Mouse (Mus musculus): Measurements from ENCODE around the gene Hspb3.
A peak's percentile ranks its signal among the peaks of the same experiment; 100 is the strongest.

The Hspb3 gene

GRCm38 (mm10) chr13:113635799-113636222 lies 27.7 kb downstream of the Hspb3 start:
- no peak for DNase-seq (ENCODE audit: inconsistent ontology term)

DNA sequence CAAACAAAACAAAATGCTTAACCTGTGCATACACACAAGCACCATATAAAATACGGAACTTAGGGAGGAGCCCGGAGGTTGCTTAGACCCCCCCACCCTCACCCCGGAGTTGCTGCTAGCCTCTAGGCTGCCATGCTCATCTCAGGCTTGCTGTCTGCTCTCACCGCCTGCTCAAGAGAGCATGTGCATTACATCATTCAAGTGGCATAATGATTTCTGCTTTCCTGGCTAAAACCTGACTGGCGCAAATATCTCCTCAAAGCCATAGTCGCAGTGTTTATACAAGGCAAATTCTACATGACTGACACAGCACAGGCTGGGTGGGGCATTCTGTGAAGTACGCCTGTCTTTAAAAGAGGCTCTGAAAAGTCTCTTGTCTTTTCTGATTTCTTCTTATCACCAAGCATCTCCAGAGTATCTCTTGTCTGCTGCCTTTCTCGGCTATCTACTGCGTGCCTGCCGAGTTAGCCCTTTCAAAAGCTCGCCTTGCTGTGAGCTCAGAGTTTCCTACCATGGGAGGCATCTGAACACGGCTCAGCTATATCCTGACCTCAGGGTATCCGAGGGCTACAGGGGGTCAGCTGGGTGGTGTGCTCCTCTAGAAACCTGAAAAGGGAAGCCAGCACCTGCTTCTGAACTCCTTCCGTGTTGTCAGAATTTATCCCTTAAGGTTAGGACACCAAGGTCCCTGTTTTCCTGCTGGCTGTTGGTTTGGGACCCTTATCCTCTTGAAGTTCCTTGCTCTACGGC lies 28.6 kb downstream of the Hspb3 start:
- DNase-seq (ENCODE audit: inconsistent ontology term), result no peak

DNA sequence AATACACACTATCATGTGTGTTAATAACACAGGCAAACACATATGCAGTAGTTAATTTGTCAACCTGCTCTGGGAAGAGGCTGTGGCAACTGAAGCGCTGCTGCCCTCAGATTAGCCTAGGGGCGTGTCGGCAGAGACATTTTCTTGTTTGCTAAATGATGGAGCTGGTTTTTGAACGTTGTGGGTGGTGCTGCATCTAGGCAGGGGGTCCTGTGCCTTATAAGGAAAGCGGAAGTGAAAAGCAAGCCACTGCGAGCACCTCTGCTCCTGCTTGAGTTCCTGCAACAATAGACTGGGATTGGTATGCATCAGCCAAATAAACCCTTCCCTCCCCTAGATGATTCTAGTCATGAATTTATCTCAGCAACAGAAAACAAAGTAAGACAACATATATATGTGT lies 31.0 kb downstream of the Hspb3 start:
- no peak for DNase-seq (ENCODE audit: inconsistent ontology term)

- no peak for DNase-seq (ENCODE audit: inconsistent ontology term)
These were observed 35.9 kb downstream of the Hspb3 start for GRCm38 (mm10) chr13:113627601-113628000.

GRCm38 (mm10) chr13:113622865-113623255 lies 40.6 kb downstream of the Hspb3 start:
- peak; percentile 31 for DNase-seq (ENCODE audit: inconsistent ontology term)

DNA sequence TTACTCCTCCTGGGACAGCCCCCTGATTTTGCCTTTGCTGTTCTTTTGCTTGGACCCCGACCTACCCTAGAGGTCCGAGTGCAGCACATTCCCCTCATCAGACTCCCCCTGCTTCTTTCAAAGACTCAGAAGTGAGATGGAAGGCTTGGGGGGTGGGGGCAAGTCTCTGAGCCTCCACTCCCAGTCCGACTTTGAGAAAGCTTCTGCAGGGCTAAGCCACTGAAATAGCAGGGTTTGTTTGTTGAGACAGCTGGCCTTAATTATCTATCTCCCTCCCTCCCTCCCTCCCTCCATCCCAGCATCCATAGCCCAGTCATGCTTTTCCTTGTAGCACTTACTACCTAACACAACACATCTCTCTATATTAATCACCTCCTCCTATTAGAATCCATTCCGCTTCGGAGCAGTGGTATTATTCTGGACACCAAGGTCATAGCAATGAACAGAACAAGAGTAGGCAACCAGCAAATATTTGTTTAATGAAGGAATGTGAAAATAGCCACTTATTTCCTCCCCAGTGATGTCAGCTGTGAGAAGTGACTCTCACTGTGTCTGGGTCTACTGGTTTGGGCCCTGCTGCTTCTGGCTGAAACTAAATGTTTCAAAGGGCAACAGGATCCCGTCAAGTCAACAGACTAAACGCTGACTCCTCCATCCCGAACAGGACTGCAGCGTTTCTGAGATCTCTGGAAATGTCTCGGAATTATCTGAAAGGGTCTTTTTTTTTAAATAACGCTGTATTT lies 41.2 kb downstream of the Hspb3 start:
- peak; percentile 79 for DNase-seq (ENCODE audit: inconsistent ontology term)

GRCm38 (mm10) chr13:113619003-113619402 lies 44.5 kb downstream of the Hspb3 start:
- DNase-seq (ENCODE audit: inconsistent ontology term), result no peak

- DNase-seq (ENCODE audit: inconsistent ontology term), result peak; percentile 96
These were observed 45.3 kb downstream of the Hspb3 start, which contains the start of gene Snx18 for GRCm38 (mm10) chr13:113617891-113618823. Gene Snx18 (minus strand): TSS chr13:113618564.

DNA sequence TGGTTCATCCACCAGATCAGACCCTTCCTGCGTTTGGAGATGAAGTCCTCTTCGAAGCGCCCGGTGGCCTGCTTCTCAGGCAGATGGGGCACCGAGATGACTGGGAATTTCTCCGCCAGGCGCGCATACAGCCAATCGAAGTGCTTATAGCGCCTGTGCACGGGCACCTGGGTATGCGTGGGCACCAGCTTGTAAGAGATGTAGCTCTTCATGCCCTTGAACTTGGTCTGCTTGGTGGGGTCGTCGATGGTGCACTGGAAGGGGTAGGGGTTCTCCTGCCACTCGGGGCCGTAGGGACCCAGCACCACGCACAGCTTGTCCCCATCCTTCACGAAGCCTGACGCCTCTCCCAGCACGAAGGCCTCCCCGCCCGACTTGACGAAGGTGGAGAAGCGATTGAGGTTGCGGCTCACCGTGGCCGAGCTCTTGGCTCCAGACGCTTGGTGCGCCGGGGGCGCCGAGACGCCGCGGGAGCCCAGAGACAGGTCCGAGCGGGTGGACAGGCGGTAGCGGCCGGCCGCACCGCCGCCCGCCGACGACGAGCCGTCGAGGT lies 46.1 kb downstream of the Hspb3 start:
- peak; percentile 63 for DNase-seq (ENCODE audit: inconsistent ontology term)

- DNase-seq (ENCODE audit: inconsistent ontology term), result peak; percentile 42
These were observed 46.6 kb downstream of the Hspb3 start for GRCm38 (mm10) chr13:113616751-113617337.

DNA sequence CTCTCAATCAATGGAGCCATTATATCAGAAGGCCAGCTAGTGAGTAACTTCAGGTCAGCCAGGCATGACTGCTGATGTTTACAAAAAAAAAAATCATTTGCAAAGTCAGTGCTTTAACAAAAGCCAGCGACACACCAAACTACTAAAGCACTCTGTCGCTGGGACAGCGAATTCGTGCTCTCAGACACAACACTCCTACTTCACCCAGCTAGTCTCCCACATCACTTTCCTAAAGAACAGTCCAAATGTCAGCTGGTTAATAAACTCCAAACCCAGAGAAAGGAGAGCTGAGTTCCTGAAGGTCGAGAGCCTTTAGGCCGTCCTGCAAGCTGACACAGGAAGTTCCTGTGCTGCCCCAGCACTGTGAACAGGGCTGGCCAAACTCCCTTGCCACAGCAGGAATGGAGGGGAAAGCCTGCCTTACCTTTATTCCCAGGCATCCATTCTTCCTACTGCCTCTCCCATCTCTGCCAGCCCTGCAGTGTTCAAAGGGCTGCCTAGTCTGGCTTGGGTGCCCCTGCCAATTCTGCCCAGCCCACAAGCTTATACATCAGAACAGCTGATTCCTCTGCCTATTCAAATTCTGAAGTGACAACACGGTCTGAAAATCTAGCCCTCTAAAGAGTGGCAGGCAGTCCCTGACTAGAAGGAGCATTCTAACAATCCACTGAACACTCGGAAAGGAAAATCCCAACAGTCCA lies 47.4 kb downstream of the Hspb3 start:
- DNase-seq (ENCODE audit: inconsistent ontology term), result peak; percentile 39

- peak; percentile 65 for DNase-seq (ENCODE audit: inconsistent ontology term)
These were observed 47.9 kb downstream of the Hspb3 start for GRCm38 (mm10) chr13:113615546-113615941.

DNA sequence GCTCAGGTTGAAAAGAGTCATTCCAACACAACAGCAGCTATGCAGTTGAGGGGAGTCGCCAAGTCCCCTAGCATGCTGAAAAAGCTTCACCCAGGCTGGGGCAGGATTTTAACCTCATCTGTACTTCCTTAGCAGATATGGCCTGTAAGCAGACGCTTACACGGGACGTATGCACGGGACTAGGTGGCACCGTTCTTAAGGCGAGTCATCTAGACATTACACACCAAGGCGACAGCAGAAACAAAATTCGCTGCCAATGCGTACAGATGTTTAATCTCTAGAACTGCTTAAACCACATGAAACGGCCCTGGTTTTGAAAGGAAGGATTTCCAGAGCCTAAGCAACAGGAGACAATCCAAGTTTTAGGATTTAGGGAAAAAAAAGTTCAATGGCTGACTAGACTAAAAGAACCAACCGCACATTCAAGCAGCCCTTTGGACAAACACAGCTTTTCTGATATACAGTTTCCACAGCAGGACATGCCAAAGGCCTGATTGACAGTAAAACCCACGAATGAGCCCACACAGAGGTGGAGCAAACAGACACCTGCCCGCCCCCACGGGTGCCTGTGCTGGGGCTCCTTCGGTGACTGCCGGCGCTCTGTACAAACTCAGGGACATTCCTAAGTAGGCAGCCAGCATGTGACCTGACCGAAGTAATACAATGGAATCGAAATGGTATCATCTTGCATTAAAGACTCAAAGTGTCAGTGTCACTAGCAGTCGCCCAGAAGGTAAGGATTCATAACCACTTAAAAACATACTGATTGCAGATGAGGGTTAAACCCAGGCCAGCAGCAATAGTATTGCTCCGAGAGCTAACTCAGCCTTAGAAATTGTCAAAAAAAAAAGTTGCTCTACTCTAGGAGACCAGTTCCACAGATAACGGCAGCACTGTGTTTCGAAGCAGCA lies 48.6 kb downstream of the Hspb3 start:
- peak; percentile 93 for DNase-seq (ENCODE audit: inconsistent ontology term)

DNA sequence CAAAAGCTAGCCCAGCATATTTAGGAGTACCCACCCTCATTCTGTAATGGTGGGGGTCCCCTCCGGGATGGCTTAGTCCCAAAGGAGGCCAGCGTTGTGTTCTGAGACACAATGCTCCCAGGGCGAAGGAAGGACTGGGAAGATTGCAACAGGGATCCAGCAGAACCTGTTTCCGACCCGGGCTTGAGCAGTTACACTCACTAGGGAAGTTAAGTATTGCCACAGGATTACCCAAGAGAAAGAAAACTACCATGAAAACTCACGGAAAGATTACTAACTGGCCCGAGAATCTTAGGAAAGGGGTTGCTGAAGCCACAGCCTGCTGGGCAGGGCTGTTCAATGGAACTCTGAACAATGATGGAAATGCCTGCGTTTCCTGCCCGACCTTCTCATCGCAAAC lies 49.6 kb downstream of the Hspb3 start:
- no peak for DNase-seq (ENCODE audit: inconsistent ontology term)

- peak; percentile 44 for DNase-seq (ENCODE audit: inconsistent ontology term)
These were observed 50.1 kb downstream of the Hspb3 start for GRCm38 (mm10) chr13:113613341-113613740.
